In the genomic region with DNA sequence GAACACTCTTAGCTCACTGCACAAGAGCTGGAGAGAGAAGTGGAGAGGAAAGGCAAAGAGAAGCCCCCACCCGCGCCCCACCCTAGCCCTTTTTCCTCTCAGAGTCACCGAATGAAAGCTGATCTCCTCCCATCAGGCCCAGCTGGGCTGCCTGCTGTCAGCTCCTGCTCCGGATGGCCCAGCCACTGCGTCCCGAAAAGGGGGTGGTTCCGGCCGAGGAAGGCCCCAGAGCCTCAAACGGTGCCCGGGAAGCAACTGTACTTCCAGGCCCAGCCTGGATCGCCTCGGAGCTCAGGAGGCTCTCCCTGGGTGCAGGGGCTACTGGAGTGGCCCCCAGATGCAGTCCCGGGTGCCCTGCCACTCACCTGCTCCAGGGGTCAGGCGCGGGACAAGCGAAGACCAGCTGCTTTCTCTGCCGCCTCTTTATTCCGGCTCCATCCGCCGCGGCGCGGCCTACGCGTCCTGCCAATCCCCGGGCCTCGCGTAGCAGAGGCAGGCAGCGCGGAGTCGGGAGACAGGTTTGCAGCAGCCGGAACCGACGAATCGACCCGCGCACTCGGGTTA, we compare ENCODE assay signal across 8 mouse cellular contexts. TPM values are rescaled to one million over a fixed set of nuclear protein-coding genes. Genes with fewer than 3 reads are reported as not detected.
DNase-seq lines count a peak whose midpoint lies in the region; ATAC-seq and TF ChIP-seq lines count a peak whose summit lies in the region.

No protein-coding gene starts in this region.

- ATAC-seq in liver, embryonic 14.5 days (ENCODE audit: insufficient read depth): peak; percentile 44
- ATAC-seq in neural tube, embryonic 13.5 days (ENCODE audit: low read depth): peak; percentile 52

- DNase-seq in right cerebral cortex, postnatal 36 days (ENCODE audit: low spot score in 2 of 2): peak; percentile 20 to 64
- DNase-seq in right cerebral cortex, postnatal 25 days: no peak
- DNase-seq in heart, postnatal 4 days: peak; percentile 79
- DNase-seq in liver, embryonic 14.5 days (ENCODE audit: low read depth in 3 of 3, low spot score in 3 of 3): no peak
- no peak for DNase-seq in urinary bladder, postnatal 4 days (ENCODE audit: low spot score in 2 of 2)
- DNase-seq in layer of hippocampus, adult 9-10 months (ENCODE audit: low spot score): no peak

- H3K9me3 ChIP-seq in liver, embryonic 14.5 days (ENCODE audit: control insufficient read depth, low read length): no peaks in the 10 kb centered on the region
- H3K9me3 ChIP-seq in neural tube, embryonic 13.5 days: no peaks in the 10 kb centered on the region

- WGBS in liver, embryonic 14.5 days (ENCODE audit: insufficient replicate concordance): under 1% methylated on average over 38 of the region's 38 CpGs
- WGBS in neural tube, embryonic 13.5 days: under 1% methylated on average over 38 of the region's 38 CpGs

- H3K4me2 ChIP-seq in liver, embryonic 14.5 days (ENCODE audit: low read depth): peak overlapping the region; percentile 76
- peak overlapping the region; percentile 94 for H3K4me2 ChIP-seq in neural tube, embryonic 13.5 days

- H3K36me3 ChIP-seq in liver, embryonic 14.5 days (replicated peaks; ENCODE audit: control insufficient read depth, insufficient read depth, low read depth): no peaks in the 10 kb centered on the region
- peaks cover 55% of the 10 kb centered on the region for H3K36me3 ChIP-seq in neural tube, embryonic 13.5 days

- peaks cover 1% of the 10 kb centered on the region; the same call in 1 of the 2 replicates for H3K4me1 ChIP-seq in cortical plate, adult 2 months (ENCODE audit: control insufficient read depth, insufficient read depth, low read length)
- H3K4me1 ChIP-seq in liver, embryonic 14.5 days (replicated peaks; ENCODE audit: control insufficient read depth in 2 of 2, insufficient read depth in 2 of 2, low read length in 1 of 2): peaks cover 14 to 15% of the 10 kb centered on the region in 2 experiments
- H3K4me1 ChIP-seq in neural tube, embryonic 13.5 days (replicated peaks): peaks cover 52% of the 10 kb centered on the region

- no peak for TF ChIP-seq EP300 in liver, embryonic 14.5 days (IDR thresholded peaks at IDR 0.05; ENCODE audit: low read depth)

- peak overlapping the region; percentile 75 for H3K9ac ChIP-seq in liver, embryonic 14.5 days (replicated peaks)
- H3K9ac ChIP-seq in neural tube, embryonic 13.5 days: peak overlapping the region; percentile 86

- H3K4me3 ChIP-seq in cortical plate, adult 2 months (ENCODE audit: insufficient read depth, low read length): peak overlapping the region; percentile 87
- peak overlapping the region; percentile 66 to 79 for H3K4me3 ChIP-seq in liver, embryonic 14.5 days (ENCODE audit: insufficient read depth in 1 of 2, low read depth in 2 of 2, low read length in 2 of 2)
- H3K4me3 ChIP-seq in neural tube, embryonic 13.5 days: peak overlapping the region; percentile 68

- no peak for TF ChIP-seq CTCF in cortical plate, adult 2 months (IDR thresholded peaks at IDR 0.05; ENCODE audit: extremely low read depth, insufficient read depth, low read length)
- TF ChIP-seq CTCF in liver, embryonic 14.5 days (IDR thresholded peaks at IDR 0.05; ENCODE audit: low read depth): 0 out of 2 replicates have a peak, but pooled peaks have one; percentile 17

- no peaks in the 10 kb centered on the region for H3K27me3 ChIP-seq in liver, embryonic 14.5 days (ENCODE audit: control insufficient read depth, insufficient read depth, low read length)
- H3K27me3 ChIP-seq in neural tube, embryonic 13.5 days: no peaks in the 10 kb centered on the region

- TF ChIP-seq POLR2A in cortical plate, adult 2 months (IDR thresholded peaks at IDR 0.05; ENCODE audit: extremely low read depth, insufficient read depth, low read length): no peak

- H3K27ac ChIP-seq in cortical plate, adult 2 months (ENCODE audit: insufficient read depth, low read length): peak overlapping the region; percentile 88
- H3K27ac ChIP-seq in liver, embryonic 14.5 days: peak overlapping the region; percentile 12; the same call in 1 of the 2 replicates
- peak overlapping the region; percentile 93 for H3K27ac ChIP-seq in neural tube, embryonic 13.5 days (replicated peaks)

RNA-seq across cellular contexts. Expression of a gene that starts 0.5 kb away (rescaled TPM):
- polyA plus RNA-seq in cortical plate, adult 2 months (2012; rRNA removed): 9.9 and 10.4 TPM in 2 replicates
- 10 to 100 TPM; 12.5 to 14.3 TPM for total RNA-seq in heart, postnatal 4 days (2021)
- 0.83 and 0.96 TPM in 2 replicates for polyA plus RNA-seq in liver, embryonic 14.5 days (2012; rRNA removed)
- polyA plus RNA-seq in liver, embryonic 14.5 days (2014; fragmentation: Nextera tagmentation; extraction: Ambion mirVana): 0.75 and 0.81 TPM in 2 replicates
- 15.4 and 16.0 TPM in 2 replicates for polyA plus RNA-seq in neural tube, embryonic 13.5 days (2015; fragmentation: Nextera tagmentation; extraction: Ambion mirVana)

RNA-seq across cellular contexts. Expression of a gene that starts 0.8 kb away (rescaled TPM):
- polyA plus RNA-seq in cortical plate, adult 2 months (2012; rRNA removed): 17.0 and 17.2 TPM in 2 replicates
- 10 to 100 TPM; 20.2 to 22.4 TPM for total RNA-seq in heart, postnatal 4 days (2021)
- 8.7 and 10.8 TPM in 2 replicates for polyA plus RNA-seq in liver, embryonic 14.5 days (2012; rRNA removed)
- polyA plus RNA-seq in liver, embryonic 14.5 days (2014; fragmentation: Nextera tagmentation; extraction: Ambion mirVana): 9.3 and 10.7 TPM in 2 replicates
- polyA plus RNA-seq in neural tube, embryonic 13.5 days (2015; fragmentation: Nextera tagmentation; extraction: Ambion mirVana): 34.3 and 35.5 TPM in 2 replicates

RNA-seq across cellular contexts. Expression of a gene that starts 20.8 kb away (rescaled TPM):
- polyA plus RNA-seq in cortical plate, adult 2 months (2012; rRNA removed): 8.1 and 9.2 TPM in 2 replicates
- 100 to 1,000 TPM; 146 to 149 TPM for total RNA-seq in heart, postnatal 4 days (2021)
- 0.64 and 0.83 TPM in 2 replicates for polyA plus RNA-seq in liver, embryonic 14.5 days (2012; rRNA removed)
- 0.43 and 1.1 TPM in 2 replicates for polyA plus RNA-seq in liver, embryonic 14.5 days (2014; fragmentation: Nextera tagmentation; extraction: Ambion mirVana)
- 26.9 and 29.1 TPM in 2 replicates for polyA plus RNA-seq in neural tube, embryonic 13.5 days (2015; fragmentation: Nextera tagmentation; extraction: Ambion mirVana)

RNA-seq across cellular contexts. Expression of a gene that starts 20.9 kb away (rescaled TPM):
- polyA plus RNA-seq in cortical plate, adult 2 months (2012; rRNA removed): 0.17 and 0.40 TPM in 2 replicates
- total RNA-seq in heart, postnatal 4 days (2021): not detected
- not detected in 2 replicates for polyA plus RNA-seq in liver, embryonic 14.5 days (2012; rRNA removed)
- not detected in 2 replicates for polyA plus RNA-seq in liver, embryonic 14.5 days (2014; fragmentation: Nextera tagmentation; extraction: Ambion mirVana)
- polyA plus RNA-seq in neural tube, embryonic 13.5 days (2015; fragmentation: Nextera tagmentation; extraction: Ambion mirVana): 0.70 TPM in 1 of 2 replicates, not detected in the other

RNA-seq across cellular contexts. Expression of a gene that starts 24.9 kb away (rescaled TPM):
- 0.06 and 0.23 TPM in 2 replicates for polyA plus RNA-seq in cortical plate, adult 2 months (2012; rRNA removed)
- total RNA-seq in heart, postnatal 4 days (2021): 1 to 10 TPM; 1.1 to 1.9 TPM
- polyA plus RNA-seq in liver, embryonic 14.5 days (2012; rRNA removed): 0.06 and 0.11 TPM in 2 replicates
- not detected in 2 replicates for polyA plus RNA-seq in liver, embryonic 14.5 days (2014; fragmentation: Nextera tagmentation; extraction: Ambion mirVana)
- polyA plus RNA-seq in neural tube, embryonic 13.5 days (2015; fragmentation: Nextera tagmentation; extraction: Ambion mirVana): 0.39 and 0.82 TPM in 2 replicates

Comparison
In these comparisons a context has a peak if more than half of its experiments do, and no peak if none do; other contexts are left out.
1. DNase-seq: peak in right cerebral cortex, postnatal 36 days (2 of 2) and heart, postnatal 4 days (single experiment); none in right cerebral cortex, postnatal 25 days (single experiment), liver, embryonic 14.5 days (0 of 3), urinary bladder, postnatal 4 days (0 of 2) and layer of hippocampus, adult 9-10 months (single experiment).
2. H3K27ac ChIP-seq: peak in every context shown above with its lines; median percentile 93 in neural tube, embryonic 13.5 days; 88 in cortical plate, adult 2 months; 12 in liver, embryonic 14.5 days.
3. Peak in every context shown above with its lines, with median percentiles within 50 percentile points of each other: H3K4me3 ChIP-seq.